Mouse (Mus musculus) frontal cortex, postnatal 14 days (tissue): ENCODE measurements around the gene Gm815.

ENCODE experiments used
- DNase-seq, 2 experiments: peaks; one replicate each; pipeline ENCODE4 v3.0.0; 2022; ENCODE audit warnings: low spot score in 2 of 2

Gm815 gene

GRCm38 (mm10) chr19:26877180-26877775 lies 8.4 kb upstream of the Gm815 start:
- DNase-seq = no peak

DNA sequence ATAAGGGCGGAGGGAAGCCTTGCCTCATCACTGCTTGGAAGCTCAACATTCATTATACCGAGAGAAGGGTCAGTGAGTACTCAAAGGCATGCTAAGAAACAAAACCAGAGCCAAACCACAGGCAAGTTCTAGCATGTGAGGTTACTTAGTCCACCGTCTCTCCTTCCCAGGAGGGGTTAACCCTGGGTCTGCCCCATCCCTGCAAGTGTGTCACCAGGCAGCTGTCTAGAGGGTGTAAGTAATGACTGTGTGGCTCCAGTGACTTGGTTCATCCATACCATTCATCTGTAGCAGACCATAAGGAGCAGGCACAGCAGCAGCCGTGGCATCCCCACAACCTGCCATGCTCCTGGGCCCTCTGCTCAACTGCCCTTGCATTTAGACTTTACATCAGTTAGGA lies 5.8 kb upstream of the Gm815 start:
- no peak for DNase-seq

- DNase-seq = no peak
Measured at GRCm38 (mm10) chr19:26881866-26882427, 3.7 kb upstream of the Gm815 start.

DNA sequence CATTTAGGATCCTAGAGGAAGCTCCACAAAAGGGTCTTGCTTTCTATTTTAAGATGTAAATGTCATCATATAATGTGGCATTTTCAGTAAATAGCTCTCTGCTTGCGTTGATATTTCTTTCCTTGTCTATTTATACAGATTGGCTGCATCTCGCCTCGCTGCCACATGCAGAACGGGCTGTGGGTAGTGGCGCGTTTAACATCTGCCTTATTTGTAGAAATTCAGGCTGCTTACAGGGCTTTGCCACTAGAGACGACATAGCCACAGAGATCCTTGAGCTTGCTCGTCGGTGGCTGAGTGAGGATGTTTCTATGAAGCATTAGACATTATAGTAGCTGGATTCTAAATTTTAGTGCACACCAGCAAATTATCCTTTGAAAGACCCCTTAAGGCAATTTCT lies 2.5 kb downstream of the Gm815 start:
- peak; percentile 38 to 44 for DNase-seq

- DNase-seq = no peak
Measured at GRCm38 (mm10) chr19:26891306-26891964, 5.8 kb downstream of the Gm815 start.

DNA sequence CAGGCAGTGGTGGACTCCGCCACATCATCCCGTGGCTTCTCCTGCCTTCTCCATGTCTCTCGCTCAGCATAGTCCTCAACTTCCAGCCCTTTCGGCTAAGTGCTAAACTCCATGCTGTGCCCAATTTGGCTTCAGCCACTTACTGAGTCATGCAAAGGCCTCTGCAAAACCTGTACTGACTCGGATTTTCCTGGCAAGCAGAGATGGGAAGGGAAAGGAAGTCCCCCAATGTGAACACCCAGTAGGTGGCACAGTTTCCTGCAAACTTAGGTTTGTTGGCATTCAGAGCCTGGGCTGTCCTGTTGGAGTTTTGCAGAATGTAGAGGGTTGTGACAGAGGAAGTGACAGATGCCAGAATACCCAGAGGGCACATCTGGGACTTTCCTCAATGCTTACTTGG lies 7.2 kb downstream of the Gm815 start:
- no peak for DNase-seq

DNA sequence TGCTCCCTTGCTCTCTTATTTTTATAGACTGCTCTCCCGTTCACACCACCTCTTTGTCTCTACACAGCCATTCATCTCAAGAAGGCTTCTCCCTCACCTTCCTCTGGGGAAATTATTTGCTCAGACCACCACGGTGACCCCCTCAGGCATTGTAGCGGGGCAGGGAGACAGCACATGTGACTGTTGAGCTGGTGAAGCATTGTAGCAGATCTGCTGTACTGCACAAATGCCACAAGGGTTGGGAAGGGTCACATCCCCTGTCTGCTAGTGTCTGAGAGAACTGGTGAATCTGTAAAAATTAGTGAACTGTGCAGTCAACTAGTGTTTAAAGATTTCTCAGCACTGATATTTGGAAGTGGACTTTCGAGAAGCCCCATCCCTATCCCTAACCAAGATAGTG lies 16.5 kb downstream of the Gm815 start:
- DNase-seq = no peak

- no peak for DNase-seq
Measured at GRCm38 (mm10) chr19:26914245-26914644, 28.6 kb downstream of the Gm815 start.

DNA sequence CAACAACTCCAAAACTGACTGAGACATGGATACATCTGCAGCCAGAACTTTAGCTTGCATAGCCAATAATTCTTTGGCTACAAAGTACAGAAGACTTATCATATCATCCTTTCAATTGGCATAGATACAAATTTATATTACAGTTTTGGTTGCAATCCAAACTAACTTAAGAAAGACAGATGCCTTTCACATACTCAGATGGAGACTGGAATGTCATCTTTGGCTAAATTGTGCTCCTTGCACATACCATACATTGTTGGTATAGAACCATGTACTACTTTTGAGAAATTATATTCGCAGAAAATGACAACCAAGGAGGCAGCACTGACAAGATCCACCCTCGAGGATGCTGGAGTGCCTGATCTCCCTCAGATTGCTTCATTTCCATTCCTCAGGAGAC lies 35.1 kb downstream of the Gm815 start:
- DNase-seq = no peak

DNA sequence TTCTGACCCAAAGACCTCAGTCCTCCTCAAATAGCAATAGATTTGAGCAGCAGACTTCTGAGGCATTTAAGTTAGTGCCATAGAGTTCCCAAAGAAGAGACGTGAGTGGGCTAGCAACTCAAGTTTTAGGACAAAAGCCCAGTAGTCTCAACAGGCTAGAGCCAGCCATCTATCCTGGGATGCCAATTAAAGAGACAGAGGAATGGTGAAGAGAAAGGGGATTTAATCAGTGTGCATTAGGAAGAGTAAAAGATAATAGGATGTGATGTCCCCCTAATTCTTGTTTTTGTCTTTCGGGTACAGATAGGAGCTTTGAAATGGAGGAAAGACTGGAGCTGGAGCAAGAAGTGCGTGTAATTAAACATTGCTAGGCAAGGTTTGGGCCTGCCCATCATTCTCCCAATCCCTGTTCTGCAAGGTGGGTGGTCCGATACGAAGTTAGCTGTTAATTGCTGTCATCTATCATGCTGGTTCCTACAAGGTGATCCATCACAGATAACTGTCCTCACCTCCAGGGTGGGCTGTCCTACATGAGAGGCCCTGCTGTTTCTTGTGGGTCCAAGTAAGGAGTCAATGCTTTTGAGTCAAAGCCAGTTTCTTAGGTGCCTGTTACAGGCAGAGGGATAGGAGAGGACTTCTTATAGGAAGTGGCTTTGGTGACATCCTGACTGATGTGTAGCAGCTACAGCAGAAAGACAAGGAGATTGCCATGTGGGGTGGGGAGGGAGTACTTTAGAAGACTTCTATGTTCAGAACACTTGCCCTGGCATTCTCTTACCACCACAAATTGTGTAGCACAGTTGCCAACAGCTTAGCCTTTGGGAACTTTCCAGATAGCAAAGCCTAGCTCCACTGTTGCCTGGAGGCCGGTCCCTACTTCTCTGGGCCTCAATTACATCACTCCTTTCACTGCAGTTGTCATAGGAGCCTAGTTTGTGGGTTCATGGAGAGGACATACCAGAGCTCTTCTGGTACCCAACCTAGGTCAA lies 44.9 kb downstream of the Gm815 start:
- DNase-seq = peak in 1 of 2 experiments; percentile 11

- no peak for DNase-seq
Measured at GRCm38 (mm10) chr19:26934186-26934585, 48.5 kb downstream of the Gm815 start.
